Mouse (Mus musculus): ENCODE data around the gene Rest. TPM values are rescaled to one million over a fixed set of nuclear protein-coding genes. Genes with fewer than 3 reads are reported as not detected.

Rest gene
- total RNA-seq, 1 experiment from 2014 or later = 81.2 TPM

DNA sequence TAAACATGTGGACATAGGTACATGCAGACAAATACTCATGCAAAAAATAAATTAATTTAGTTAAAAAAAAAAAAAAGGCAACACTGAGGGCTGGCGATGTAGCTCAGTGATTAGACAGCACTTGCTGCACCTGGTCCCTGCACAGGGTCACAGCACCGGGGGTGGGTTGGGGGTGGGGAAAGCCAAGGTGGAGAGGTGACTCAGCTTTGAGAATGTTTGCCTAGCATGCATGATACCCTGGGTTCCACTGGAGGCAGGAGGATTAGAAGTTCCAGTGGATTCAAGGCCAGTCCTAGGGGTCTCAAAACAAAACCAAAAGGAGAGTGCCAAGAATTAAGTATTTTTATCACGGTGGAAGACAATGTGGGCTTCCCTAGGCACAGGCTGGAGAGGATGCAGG, 7.7 kb upstream of the Rest start:
- no peak for ATAC-seq (replicated peaks in 1 of 2; ENCODE audit: insufficient read depth in 1 of 2, low FRiP score in 2 of 2, low TSS enrichment in 1 of 2, low read depth in 1 of 2, poor library complexity in 2 of 2, severe bottlenecking in 2 of 2)

DNA sequence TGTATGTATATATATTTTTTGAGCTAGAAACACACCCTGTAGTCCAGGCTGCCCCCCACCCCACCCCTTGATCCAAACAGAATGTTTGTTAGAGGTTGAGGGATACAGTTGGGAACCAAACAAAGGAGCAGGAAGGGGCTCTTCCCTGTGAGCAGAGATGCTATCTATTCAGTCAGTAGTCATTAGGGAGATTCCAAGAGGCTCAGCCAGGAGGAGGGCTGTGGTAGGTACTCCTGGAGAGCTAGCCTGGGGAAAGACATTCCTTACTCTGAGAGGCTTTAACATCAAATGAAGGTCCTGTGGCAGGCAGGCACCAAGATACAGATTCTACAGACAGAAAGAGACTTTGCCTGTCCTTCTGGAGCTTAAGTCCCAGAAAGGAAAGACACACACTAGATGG, 6.0 kb upstream of the Rest start:
- no peak for ATAC-seq (replicated peaks in 1 of 2; ENCODE audit: insufficient read depth in 1 of 2, low FRiP score in 2 of 2, low TSS enrichment in 1 of 2, low read depth in 1 of 2, poor library complexity in 2 of 2, severe bottlenecking in 2 of 2)

DNA sequence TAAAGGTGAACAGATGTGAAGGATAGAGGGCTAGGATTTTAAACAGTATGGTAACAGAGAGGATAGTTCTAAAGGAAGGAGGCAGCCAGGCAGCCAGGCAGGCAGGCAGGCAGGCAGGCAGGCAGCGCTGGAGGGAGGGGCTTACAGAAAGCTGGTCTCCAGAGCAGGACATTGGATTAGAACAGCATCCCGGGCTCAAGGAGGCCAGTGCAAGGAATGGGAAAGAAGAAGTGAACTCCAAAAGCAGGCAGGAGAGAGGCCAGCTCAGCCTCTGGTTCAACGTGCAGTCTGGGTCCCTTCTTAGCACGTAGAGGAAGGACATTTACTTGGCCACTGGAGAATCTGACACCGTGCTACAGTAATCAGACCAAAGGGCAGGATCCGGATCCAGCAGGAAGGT, 5.2 kb upstream of the Rest start:
- ATAC-seq (replicated peaks in 1 of 2; ENCODE audit: insufficient read depth in 1 of 2, low FRiP score in 2 of 2, low TSS enrichment in 1 of 2, low read depth in 1 of 2, poor library complexity in 2 of 2, severe bottlenecking in 2 of 2) = no peak

DNA sequence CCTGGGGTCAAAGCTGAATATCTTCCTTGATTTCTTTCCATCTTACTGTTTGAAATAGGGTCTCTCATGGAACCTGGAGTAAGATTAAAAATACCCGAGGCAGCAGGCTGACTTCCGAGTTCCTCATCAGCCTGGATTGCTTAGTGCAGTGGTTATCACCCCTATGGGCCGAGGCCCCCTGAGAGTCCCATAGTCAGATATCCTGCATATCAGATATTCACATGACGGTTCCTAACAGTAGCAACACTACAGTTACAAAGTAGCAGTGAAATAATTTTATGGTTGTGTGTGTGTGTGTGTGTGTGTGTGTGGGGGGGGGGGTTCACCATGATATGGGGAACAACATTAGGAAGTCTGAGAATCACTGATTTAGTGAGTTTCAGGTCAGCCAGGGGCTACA, 4.2 kb upstream of the Rest start:
- no peak for ATAC-seq (replicated peaks in 1 of 2; ENCODE audit: insufficient read depth in 1 of 2, low FRiP score in 2 of 2, low TSS enrichment in 1 of 2, low read depth in 1 of 2, poor library complexity in 2 of 2, severe bottlenecking in 2 of 2)

DNA sequence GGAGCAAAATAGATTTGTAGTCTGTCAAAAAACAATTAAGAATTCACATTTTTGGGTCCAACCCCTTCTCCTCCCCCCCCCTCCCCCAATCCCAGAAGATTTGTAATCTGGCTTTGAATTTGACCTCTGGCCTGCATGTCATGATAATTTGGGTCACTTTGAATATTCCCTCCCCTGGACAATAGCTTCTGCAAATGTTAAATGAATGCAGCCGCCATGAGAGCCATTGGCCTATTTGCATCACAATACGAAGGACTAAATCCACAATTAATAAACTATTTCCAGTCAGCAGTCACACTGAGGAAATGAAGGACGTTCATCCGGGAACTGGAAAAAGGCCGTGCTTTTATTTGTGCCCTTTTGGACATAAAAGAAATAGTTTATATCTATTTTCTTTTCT, 3.2 kb upstream of the Rest start:
- ATAC-seq (replicated peaks in 1 of 2; ENCODE audit: insufficient read depth in 1 of 2, low FRiP score in 2 of 2, low TSS enrichment in 1 of 2, low read depth in 1 of 2, poor library complexity in 2 of 2, severe bottlenecking in 2 of 2) = no peak

DNA sequence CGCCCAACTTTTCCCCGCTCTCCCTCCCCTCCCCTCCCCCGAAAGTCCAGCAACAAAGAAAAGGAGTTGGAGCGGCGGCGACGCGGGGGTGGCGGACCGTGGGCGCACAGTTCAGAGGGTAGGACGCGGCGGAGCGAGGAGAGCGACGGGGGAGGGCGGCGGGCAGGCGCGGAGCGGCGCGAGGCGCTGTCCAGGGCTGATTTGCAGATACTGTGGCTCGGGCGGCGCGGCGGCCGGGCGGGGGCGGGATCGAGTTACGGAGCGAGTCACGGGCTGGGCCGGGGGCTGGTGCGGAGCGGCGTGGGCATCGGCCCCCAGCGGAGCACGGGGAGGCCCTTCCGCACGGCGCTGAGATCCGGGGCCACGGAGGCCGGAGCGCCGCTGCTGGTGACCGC, 377 bp downstream of the Rest start:
- peak; percentile 19 to 33; a peak in 1 of 4 replicates for ATAC-seq (replicated peaks in 1 of 2; ENCODE audit: insufficient read depth in 1 of 2, low FRiP score in 2 of 2, low TSS enrichment in 1 of 2, low read depth in 1 of 2, poor library complexity in 2 of 2, severe bottlenecking in 2 of 2)

DNA sequence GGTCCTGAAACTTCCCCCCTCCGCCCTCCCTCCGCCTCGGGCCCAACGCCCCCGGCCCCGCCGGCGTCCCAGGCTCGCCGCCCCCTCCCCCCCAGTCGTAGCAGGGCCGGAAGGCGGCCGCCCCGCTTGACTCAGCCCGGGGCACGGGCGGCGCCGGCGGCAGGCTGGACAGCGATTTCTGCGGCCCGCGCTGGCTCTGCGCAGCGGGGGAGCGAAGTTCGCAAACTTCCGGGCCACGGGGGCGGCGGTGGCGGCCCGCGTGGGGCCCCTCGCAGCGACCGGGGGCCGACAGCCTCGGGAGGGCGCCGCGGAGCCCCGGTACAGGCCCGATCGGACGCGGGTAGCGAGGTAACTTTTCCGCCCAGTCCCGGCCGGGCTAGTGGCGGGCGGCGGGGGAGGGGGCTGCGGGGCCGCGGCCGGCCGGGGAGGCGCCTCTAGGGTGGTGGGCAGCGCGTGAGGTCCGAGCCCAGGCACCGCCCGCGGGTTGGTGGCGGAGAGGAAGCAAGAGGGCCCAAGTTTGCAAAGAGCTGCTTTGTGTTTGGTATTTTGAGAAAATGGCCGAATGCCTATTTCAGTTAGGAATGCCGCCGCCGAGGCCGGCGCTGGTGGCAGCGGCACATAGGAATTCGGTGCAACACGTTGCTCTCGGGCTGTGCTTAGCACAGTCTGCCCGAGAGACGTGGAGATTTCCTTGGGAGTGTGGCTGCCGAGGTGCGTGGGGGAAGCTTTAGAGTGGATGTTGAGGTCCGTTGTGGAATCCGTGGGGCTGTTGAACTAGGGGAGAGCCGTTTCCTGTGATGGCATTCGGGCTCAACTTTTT, 985 bp downstream of the Rest start:
- ATAC-seq (replicated peaks in 1 of 2; ENCODE audit: insufficient read depth in 1 of 2, low FRiP score in 2 of 2, low TSS enrichment in 1 of 2, low read depth in 1 of 2, poor library complexity in 2 of 2, severe bottlenecking in 2 of 2) = 0 out of 4 replicates have a peak, but pooled peaks of 1 of the 2 experiments have one; percentile 4

DNA sequence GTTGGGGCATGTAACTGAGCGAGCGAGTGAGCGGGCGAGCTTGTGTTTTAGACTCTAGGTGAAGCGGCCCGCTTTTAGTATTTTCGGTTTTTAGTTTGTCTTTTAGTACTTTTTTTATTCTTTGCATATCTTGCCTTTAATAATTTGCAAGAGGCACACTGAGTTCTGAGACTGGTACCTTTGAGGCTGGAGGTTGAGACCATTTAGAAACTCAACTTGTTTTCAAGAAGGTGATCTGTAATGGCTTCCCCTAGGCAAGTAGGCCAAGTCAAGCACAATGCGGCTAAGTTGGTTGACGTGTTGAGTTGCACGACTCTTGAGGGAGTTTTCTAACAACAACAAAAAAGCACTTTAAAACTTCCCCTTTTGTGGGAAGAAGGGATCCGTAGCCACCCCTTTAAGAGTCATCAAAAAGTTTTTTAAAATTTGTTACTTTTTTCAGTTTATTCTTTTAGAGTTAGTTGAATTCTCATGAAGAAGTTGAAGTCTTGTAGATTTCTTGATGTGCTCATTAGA, 1.7 kb downstream of the Rest start:
- ATAC-seq (replicated peaks in 1 of 2; ENCODE audit: insufficient read depth in 1 of 2, low FRiP score in 2 of 2, low TSS enrichment in 1 of 2, low read depth in 1 of 2, poor library complexity in 2 of 2, severe bottlenecking in 2 of 2) = peak; percentile 37 to 38; a peak in 3 of 4 replicates

DNA sequence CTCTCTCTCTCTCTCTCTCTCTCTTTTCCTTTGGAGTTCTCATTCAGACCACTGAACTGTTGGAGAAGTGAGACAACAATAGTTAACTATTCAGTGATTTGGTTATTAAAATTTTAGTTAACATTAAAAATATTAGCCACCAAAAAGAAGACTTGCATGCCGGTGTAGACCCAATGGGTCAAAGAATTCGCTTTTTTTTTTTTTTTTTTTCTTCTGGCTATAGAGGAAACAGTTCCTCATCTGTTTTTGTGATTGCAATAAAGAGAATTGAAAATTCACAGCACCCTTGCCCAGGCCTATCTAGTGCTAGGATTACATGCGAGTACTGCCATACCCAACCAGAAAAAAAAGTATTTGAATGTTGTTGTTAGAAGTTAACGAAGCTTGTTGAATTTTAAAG, 2.1 kb downstream of the Rest start:
- ATAC-seq (replicated peaks in 1 of 2; ENCODE audit: insufficient read depth in 1 of 2, low FRiP score in 2 of 2, low TSS enrichment in 1 of 2, low read depth in 1 of 2, poor library complexity in 2 of 2, severe bottlenecking in 2 of 2) = no peak

DNA sequence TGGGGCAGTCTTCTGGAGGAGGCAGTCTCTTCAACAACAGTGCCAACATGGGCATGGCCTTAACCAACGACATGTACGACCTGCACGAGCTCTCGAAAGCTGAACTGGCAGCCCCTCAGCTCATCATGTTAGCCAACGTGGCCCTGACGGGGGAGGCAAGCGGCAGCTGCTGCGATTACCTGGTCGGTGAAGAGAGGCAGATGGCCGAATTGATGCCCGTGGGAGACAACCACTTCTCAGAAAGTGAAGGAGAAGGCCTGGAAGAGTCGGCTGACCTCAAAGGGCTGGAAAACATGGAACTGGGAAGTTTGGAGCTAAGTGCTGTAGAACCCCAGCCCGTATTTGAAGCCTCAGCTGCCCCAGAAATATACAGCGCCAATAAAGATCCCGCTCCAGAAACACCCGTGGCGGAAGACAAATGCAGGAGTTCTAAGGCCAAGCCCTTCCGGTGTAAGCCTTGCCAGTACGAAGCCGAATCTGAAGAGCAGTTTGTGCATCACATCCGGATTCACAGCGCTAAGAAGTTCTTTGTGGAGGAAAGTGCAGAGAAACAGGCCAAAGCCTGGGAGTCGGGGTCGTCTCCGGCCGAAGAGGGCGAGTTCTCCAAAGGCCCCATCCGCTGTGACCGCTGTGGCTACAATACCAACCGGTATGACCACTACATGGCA, 2.8 kb downstream of the Rest start:
- no peak for ATAC-seq (replicated peaks in 1 of 2; ENCODE audit: insufficient read depth in 1 of 2, low FRiP score in 2 of 2, low TSS enrichment in 1 of 2, low read depth in 1 of 2, poor library complexity in 2 of 2, severe bottlenecking in 2 of 2)

DNA sequence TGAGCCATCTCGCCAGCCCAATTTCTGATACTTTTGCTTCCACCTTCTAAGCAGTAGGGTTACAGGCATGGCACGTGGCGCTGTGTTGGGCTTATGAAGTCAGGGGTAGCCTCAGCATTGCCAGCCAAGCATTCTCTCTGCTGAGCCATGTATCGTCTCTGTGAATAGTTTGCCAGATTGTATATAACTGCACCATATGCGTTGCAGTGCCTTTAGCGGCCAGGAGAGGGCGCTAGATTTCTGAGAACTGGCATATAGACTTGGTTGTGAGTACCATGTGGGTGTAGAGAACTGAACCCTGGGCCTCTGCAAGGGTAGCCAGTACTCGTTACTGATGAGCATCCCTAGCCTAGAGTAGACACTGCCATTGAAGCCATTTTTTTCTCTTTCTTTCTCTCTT, 4.1 kb downstream of the Rest start:
- no peak for ATAC-seq (replicated peaks in 1 of 2; ENCODE audit: insufficient read depth in 1 of 2, low FRiP score in 2 of 2, low TSS enrichment in 1 of 2, low read depth in 1 of 2, poor library complexity in 2 of 2, severe bottlenecking in 2 of 2)

DNA sequence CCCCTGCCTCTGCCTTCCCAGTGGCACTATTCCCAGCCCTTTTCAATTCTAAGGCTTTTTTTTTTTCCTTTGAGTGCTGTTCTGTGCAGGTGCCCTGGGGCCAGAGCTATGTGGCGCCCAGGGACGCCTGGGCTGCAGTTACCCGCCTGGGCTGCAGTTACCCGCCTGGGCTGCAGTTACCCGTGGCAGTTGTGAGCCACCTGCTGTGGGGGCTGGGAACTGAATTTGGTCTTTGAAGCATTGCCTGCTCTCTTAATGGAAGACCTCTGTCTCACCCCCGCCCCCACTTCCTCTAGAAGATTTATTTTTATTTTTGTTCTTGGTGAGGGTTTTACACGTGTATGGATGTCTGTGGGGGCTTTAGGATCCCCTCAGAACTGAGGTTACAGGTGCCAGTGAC, 7.9 kb downstream of the Rest start:
- ATAC-seq (replicated peaks in 1 of 2; ENCODE audit: insufficient read depth in 1 of 2, low FRiP score in 2 of 2, low TSS enrichment in 1 of 2, low read depth in 1 of 2, poor library complexity in 2 of 2, severe bottlenecking in 2 of 2) = no peak; a peak in 1 of 4 replicates

DNA sequence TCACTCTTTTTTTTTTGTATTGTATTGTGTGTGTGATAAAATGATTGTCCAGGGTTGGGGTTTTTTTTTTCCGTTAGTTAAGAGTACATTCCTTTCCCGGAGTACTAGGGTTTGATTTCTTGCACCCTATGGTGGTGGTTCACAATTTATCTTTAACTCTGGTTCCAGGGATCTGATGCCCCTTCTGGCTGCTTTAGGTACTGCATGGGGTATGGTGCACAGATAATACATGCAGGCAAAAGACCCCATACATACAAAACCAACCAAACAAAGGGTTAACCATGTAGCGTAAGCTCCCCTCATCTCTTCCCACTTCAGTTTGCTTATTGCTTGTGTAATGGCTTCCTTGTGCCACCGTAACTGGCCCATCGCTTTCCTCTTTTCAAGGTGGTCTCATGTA, 10.7 kb downstream of the Rest start:
- no peak for ATAC-seq (replicated peaks in 1 of 2; ENCODE audit: insufficient read depth in 1 of 2, low FRiP score in 2 of 2, low TSS enrichment in 1 of 2, low read depth in 1 of 2, poor library complexity in 2 of 2, severe bottlenecking in 2 of 2)

DNA sequence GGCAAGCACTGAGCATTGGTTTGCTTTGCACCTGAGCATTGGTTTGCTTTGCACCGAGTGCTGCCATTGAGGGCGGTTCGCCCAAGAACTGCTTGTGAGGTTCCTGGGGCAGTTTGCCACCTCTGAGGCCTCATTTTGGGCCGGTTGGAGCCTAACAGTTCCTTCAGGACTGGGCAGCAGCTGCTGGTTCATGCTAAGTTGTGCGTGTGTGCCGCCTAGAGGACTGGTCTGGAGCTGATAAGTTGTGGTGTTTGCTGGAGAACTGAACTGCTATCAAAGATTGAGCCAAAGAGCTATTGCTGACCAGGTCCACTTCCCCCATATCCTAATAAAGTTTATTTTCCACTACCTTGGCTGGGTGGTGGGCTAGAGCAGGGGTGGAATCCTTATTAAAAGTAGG, 11.9 kb downstream of the Rest start:
- ATAC-seq (replicated peaks in 1 of 2; ENCODE audit: insufficient read depth in 1 of 2, low FRiP score in 2 of 2, low TSS enrichment in 1 of 2, low read depth in 1 of 2, poor library complexity in 2 of 2, severe bottlenecking in 2 of 2) = no peak

DNA sequence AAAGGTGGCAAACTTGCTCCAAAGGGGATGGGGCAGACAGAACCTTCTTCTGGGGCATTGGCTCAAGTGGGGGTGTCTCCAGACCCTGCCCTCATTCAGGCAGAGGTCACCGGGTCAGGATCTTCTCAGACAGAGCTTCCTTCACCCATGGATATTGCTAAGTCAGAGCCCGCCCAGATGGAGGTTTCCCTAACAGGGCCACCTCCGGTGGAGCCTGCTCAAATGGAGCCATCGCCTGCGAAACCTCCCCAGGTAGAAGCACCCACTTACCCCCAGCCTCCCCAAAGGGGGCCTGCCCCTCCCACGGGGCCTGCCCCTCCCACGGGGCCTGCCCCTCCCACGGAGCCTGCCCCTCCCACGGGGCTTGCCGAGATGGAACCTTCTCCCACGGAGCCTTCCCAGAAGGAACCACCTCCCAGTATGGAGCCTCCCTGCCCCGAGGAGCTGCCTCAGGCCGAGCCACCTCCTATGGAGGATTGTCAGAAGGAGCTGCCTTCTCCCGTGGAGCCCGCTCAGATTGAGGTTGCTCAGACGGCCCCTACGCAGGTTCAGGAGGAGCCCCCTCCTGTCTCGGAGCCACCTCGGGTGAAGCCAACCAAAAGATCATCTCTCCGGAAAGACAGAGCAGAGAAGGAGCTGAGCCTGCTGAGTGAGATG, 16.4 kb downstream of the Rest start:
- ATAC-seq (replicated peaks in 1 of 2; ENCODE audit: insufficient read depth in 1 of 2, low FRiP score in 2 of 2, low TSS enrichment in 1 of 2, low read depth in 1 of 2, poor library complexity in 2 of 2, severe bottlenecking in 2 of 2) = no peak

DNA sequence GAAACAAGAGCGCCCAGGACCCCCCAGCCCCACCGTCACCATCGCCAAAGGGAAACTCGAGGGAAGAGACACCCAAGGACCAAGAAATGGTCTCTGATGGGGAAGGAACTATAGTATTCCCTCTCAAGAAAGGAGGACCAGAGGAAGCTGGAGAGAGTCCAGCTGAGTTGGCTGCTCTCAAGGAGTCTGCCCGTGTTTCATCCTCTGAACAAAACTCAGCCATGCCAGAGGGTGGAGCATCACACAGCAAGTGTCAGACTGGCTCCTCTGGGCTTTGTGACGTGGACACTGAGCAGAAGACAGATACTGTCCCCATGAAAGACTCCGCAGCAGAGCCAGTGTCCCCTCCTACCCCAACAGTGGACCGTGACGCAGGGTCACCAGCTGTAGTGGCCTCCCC, 17.0 kb downstream of the Rest start:
- no peak for ATAC-seq (replicated peaks in 1 of 2; ENCODE audit: insufficient read depth in 1 of 2, low FRiP score in 2 of 2, low TSS enrichment in 1 of 2, low read depth in 1 of 2, poor library complexity in 2 of 2, severe bottlenecking in 2 of 2)

DNA sequence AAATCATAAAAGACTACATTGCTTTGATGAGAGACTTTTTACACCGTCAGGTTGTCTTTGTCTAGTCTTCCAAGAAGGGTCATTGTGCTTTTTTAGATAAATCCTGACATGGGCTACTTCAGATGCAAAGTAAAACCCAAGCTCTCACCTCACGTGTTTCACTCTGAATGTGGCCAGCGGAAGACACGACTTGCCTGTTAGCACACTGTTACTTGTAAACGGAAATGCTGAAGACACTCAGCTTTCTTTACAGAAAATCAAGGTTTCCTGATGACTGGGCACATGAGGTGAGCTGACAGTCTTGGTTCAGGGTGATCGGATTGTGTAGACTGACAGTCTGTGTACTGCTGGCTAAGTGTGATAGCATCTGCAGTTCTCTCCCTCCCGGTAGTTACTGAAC, 20.4 kb downstream of the Rest start:
- ATAC-seq (replicated peaks in 1 of 2; ENCODE audit: insufficient read depth in 1 of 2, low FRiP score in 2 of 2, low TSS enrichment in 1 of 2, low read depth in 1 of 2, poor library complexity in 2 of 2, severe bottlenecking in 2 of 2) = no peak

DNA sequence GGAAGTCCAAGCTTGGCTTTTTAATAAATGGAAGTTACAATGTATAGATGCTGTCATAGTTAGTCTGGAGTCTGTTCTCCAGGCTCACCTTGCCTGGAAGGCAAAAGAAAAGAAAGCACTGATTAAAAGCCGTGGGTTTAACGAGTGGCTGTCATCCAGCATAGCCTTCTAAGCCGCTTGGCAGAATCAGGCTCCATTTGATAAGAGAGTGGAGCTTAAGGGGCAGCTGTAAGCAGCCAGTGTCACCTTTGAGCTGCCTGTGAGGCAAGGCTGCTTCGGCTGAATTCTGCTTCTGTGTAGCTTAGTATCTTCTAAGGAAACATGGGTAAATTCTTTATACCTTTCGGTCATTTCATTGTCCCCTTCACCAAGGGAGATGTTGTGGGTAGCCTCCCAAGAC, 21.6 kb downstream of the Rest start:
- no peak for ATAC-seq (replicated peaks in 1 of 2; ENCODE audit: insufficient read depth in 1 of 2, low FRiP score in 2 of 2, low TSS enrichment in 1 of 2, low read depth in 1 of 2, poor library complexity in 2 of 2, severe bottlenecking in 2 of 2)

Data from hematopoietic stem cell, adult 5-6 weeks (primary cell).